Mouse (Mus musculus) ES-Bruce4 (cell line): ENCODE measurements around the gene Layn.

Experiments
- CTCF ChIP-seq: IDR thresholded peaks from one replicate; pipeline ENCODE4 v1.8.1; 2011; ENCODE audit warnings: low read depth, low read length
- POLR2A ChIP-seq: IDR thresholded peaks from one replicate; pipeline ENCODE4 v1.8.1; 2011; ENCODE audit warnings: low read length; ENCODE audit not compliant: insufficient read depth

DNA sequence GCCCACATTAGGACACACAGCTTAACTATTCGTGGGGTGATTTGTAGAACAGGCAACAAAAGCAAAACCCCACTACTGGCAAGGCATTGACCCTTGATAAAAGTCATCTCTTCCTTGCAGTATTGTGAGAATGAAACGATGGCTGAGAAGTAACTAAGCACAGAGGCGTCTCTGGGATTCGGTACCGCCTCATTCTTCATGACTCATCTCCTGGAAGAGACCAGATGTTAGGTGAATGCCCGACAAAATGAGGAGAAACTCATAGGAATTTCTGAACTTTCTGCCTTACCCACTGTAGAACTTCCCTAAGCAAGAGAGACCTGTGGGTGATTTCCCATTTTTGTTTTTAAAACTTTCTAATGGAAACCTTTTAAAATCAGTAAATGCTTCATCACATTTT is 34.8 kb downstream of the Layn start:
- no peak for TF ChIP-seq CTCF
- no peak for TF ChIP-seq POLR2A
